Mouse (Mus musculus) lung, adult 2 months (tissue): ENCODE measurements around the gene Lrriq1.

Experiments used
- CTCF ChIP-seq: fragments of 200-500 bp; IDR thresholded peaks from 2 replicates; pipeline ENCODE4 v1.5.1; 2011; ENCODE audit warnings: mild to moderate bottlenecking, low read length, control low read depth; ENCODE audit not compliant: insufficient read depth
- POLR2A ChIP-seq: fragments of 200-500 bp; IDR thresholded peaks from 2 replicates; pipeline ENCODE4 v1.6.1; 2011; ENCODE audit warnings: low read depth, mild to moderate bottlenecking, control low read depth, low read length, borderline replicate concordance; ENCODE audit errors: extremely low read depth

DNA sequence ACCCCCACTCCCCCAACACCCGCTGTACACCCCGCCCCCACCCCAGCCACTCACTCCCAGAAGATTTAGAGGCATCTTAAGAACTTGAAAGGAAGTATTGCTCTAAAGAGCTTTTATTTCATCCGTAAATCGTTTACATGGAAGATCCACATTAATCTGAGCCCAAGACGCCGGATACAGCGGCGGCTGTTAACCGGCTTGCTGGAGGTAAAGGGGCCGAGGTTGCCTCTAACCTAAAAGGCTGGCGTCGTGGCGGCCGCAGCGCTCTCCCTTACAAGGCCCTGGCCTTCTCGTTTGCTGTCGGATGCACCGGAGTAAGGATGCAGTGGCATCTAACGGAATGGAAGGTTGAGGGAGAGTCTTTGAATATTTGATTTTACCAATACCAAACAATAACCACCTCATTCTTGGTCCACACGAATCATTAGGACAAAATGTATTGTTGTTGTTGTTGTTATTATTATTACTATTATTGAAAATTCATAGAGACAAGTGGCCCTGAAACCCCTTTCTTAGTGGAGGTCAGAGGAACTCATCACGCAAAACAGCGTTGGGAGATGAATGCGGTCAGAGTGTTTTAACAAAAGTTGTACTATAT lies 206.9 kb downstream of the Lrriq1 start:
- TF ChIP-seq POLR2A (no peak), CTCF (no peak)
